Mouse (Mus musculus) bone marrow macrophage, adult 2 months (primary cell): ENCODE measurements around the gene Mrps14. TPM values are rescaled to one million over a fixed set of nuclear protein-coding genes. Genes with fewer than 3 reads are reported as not detected.

ENCODE experiments used
- H3K27ac ChIP-seq: 2 replicates; pipeline ENCODE4 v1.5.1; 2012; ENCODE audit warnings: low read depth, low read length; ENCODE audit not compliant: insufficient read depth
- H3K4me1 ChIP-seq: 2 replicates; pipeline ENCODE4 v1.6.1; 2012; ENCODE audit warnings: low read length; ENCODE audit not compliant: control insufficient read depth, insufficient read depth
- H3K4me3 ChIP-seq: 2 replicates; pipeline ENCODE4 v1.5.1; 2012; ENCODE audit warnings: mild to moderate bottlenecking, low read length, moderate library complexity; ENCODE audit not compliant: insufficient read depth
- CTCF ChIP-seq: IDR thresholded peaks from 2 replicates; pipeline ENCODE4 v1.5.1; 2012; ENCODE audit warnings: low read depth, mild to moderate bottlenecking, low read length, moderate library complexity
- POLR2A ChIP-seq: IDR thresholded peaks from 2 replicates; pipeline ENCODE4 v1.6.1; 2012; ENCODE audit warnings: mild to moderate bottlenecking, low read depth, low read length, borderline replicate concordance
- polyA plus RNA-seq: library from polyadenylated mRNA; stranded (reverse); fragments of >200 nt; gene quantifications from 2 replicates; pipeline ENCODE4 v1.2.4, GENCODE M21; 2012; ENCODE audit not compliant: missing spikeins, insufficient read depth, insufficient read length

Gene Mrps14
- 56.0 and 72.4 TPM in 2 replicates for polyA plus RNA-seq

DNA sequence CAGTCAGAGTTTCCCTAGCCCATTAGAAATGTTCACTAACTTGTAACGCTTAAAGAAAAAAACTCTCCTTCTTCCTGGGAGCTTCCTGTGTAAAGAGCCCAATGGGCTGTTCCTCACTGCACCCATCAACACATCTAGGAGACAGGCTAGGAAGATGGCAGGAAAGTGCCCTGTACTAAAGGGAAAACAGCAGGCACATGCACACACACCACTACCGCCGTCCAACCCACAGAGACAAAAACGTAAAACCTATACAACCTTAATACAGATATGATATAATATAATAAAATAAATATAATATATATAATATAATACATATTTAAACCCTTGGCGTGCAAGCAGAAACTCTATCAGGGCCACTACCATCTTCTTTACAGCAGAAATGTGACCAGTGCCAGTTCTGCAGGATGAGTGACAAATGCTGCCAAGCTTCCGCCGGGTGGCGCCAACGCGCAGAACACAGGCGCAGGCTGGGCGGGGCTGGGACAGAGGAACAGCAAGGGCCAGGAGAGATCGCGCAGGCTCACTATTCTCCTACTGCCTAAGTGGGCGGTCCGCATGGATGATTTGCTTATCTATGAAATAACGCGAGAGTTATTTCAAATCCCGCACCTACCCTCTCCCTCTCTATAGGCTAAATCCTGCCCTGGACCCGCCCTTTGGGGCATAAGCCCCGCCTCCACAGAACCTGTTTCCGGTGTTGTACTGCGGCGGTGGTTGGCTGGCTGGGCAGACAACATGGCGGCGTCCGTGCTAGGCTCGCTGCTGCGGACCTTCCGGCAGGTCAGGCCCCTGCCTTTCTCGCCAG, at the start of gene Mrps14:
Gene Mrps14 (plus strand): TSS at position 687 of the 808 bp plus-strand sequence.
- peaks cover 2% of the 10 kb centered on the region; the same call in 1 of the 2 replicates for H3K4me1 ChIP-seq
- H3K4me3 ChIP-seq, result peak within 1 kb of the TSS; percentile 71
- TF ChIP-seq POLR2A, result no peak
- peak; percentile 51 for TF ChIP-seq CTCF
- peak within 1 kb of the TSS; percentile 28 for H3K27ac ChIP-seq

DNA sequence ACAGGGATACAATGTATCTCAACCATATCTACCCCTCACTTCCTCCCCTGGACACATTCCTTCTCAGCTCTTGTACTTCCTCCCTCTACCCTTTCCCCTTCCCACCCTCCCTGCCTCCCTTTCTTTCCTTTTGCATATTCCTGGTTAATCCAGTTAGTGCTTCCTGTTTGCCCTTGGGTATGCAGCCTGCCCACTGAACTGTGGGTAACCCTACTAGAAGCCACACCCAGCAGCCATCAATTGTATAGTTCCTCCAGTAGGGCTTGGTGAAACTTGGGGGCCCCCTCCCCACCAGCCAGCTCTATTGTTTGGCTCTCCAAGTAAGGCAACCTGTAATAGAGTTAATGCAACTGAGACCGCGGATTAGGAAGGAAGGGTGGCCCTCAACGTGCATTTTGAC, 49.4 kb upstream of the Mrps14 start:
- no peak overlapping the region for H3K4me3 ChIP-seq
- no peak for TF ChIP-seq CTCF
- TF ChIP-seq POLR2A, result no peak
- H3K27ac ChIP-seq, result no peak overlapping the region
- H3K4me1 ChIP-seq, result peaks cover 18% of the 10 kb centered on the region

DNA sequence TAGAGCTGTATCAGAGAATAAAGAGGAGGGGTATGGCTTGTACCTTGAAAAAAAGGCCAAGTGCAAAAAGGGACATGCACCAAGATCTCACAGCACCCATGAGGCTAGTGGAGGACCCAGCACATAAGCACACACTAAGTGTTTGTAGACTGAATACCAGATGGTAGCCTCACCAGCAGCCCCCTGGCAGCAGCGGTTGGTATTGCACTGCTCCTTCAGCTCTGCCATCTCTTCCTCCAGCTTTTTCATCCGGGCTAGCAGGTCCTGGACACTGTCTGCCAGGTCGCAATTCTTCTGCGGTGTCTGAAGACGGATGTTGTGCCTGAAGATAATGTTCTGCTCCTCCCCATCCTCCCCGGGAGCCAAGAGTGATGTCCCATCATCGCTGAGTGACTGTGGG, 47.7 kb upstream of the Mrps14 start:
- Histone ChIP-seq H3K4me3 (no peak overlapping the region), H3K27ac (no peak overlapping the region), H3K4me1 (peaks cover 23% of the 10 kb centered on the region)
- TF ChIP-seq POLR2A (no peak), CTCF (no peak)

DNA sequence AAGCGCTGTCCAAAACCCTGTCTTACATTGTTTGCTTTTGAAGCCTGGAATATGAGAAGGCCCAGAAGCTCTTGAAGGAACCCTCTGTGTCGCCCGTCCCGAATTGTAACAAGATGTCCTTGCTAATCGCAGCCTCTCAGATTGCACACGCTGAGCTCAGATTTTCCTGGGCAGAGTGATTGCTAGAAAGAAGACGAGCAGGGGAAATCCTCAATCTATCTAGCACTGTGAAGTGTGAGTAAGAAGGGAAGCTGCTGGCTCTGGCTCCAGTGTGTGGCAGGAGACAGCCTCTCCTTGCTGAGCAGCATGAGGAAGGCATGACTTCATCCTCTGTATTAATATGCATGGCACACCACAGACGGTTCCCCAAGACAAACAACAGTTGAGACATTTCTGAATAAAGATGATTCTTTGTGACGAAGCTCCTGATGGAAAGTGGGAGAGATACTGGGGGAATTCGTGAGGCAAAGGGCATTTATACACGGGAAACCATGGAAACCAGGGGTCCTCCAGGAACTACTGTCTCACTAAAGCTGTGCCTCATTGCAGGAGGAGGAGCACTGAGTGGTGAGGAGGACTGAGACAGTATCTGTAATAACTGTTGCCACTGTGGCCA, 45.6 kb upstream of the Mrps14 start:
- TF ChIP-seq CTCF (no peak), POLR2A (no peak)
- Histone ChIP-seq H3K27ac (peak overlapping the region; percentile 22), H3K4me1 (peaks cover 34% of the 10 kb centered on the region), H3K4me3 (no peak overlapping the region)

DNA sequence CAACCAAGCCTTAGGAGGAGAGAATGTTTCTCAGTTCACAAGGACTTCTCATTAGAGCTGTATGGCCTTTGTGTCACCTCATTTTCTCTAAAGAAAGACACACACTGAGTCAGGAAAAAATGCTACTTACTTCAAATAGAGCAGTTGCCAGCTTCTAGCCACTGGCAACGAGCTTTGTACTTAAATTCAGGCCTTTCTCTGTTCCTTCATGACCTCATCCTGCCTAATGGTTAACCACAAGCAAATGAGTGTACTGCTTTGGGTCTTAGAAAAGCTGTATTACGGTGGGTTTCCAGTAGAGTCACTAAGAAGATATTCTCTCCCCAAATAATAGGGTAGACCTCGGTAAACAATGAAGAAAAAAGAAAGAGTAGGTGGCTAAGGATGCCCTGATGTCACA, 44.3 kb upstream of the Mrps14 start:
- Histone ChIP-seq H3K4me1 (peaks cover 34% of the 10 kb centered on the region), H3K4me3 (no peak overlapping the region), H3K27ac (no peak overlapping the region)
- no peak for TF ChIP-seq POLR2A
- TF ChIP-seq CTCF, result no peak

DNA sequence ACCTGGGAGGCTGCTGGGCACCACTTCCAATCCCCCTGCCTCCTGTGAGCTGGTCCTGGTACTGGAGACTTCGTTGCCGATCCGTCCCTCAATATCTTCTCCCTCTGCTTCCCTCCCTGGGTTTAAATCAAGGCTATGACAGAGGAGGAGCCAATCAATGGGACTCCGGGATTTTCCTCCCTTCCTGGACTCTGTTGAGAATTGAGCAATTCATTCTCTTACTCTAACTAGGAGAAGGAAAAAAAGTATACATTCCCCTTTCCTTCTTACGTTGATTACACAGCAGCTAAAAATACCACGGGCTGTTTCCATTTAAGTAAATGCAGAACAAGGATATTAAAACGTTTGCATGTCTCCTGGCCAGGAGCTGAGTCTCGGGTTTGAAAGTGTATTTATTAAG, 41.5 kb upstream of the Mrps14 start, which contains the start of gene Tnn:
Gene Tnn (minus strand): TSS at position 101 of the 400 bp plus-strand sequence.
- no peak within 1 kb of the TSS for H3K4me3 ChIP-seq
- peaks cover 39% of the 10 kb centered on the region for H3K4me1 ChIP-seq
- H3K27ac ChIP-seq, result no peak within 1 kb of the TSS
- no peak for TF ChIP-seq POLR2A
- no peak for TF ChIP-seq CTCF

DNA sequence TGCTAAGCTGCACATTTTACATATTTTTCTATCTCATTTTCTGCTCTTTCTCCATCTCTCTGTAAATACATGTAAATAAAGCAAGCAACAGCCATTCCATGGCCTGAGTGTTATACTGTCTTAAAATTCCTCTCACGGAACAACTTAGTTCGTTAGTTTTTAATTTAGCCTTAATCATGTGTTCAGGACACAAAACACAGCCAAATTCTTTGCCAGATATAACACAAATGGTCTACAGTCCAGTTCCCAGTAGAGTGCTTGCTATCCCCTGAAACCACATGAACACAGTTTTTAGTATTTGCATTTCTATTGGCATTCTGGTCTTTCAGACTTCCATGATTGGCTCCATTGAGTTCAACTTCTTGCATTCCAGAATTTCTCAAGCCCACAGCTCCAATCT, 36.8 kb upstream of the Mrps14 start:
- no peak overlapping the region for H3K4me3 ChIP-seq
- peaks cover 19% of the 10 kb centered on the region for H3K4me1 ChIP-seq
- H3K27ac ChIP-seq, result no peak overlapping the region
- TF ChIP-seq POLR2A (no peak), CTCF (no peak)

DNA sequence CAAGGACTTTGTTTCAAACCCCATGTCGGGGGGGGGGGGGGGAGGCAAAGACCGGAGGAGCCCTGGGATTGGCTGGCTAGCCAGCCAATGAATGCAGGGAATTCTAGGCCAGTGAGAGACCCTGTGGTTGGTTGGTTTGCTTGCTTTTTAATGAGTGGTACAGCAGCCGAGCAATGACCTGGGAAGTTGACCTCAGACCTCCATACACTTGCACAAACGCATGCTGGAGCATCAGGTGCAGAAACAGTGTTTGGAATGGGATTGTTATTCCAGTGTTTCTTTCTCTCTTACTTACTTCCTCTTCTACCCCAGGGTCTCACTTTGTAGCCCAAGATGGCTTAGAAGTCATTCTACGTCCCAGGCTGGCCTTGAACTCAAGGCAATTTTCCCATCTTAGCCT, 28.4 kb upstream of the Mrps14 start:
- Histone ChIP-seq H3K27ac (no peak overlapping the region), H3K4me3 (no peak overlapping the region), H3K4me1 (no peaks in the 10 kb centered on the region)
- TF ChIP-seq CTCF (no peak), POLR2A (no peak)

DNA sequence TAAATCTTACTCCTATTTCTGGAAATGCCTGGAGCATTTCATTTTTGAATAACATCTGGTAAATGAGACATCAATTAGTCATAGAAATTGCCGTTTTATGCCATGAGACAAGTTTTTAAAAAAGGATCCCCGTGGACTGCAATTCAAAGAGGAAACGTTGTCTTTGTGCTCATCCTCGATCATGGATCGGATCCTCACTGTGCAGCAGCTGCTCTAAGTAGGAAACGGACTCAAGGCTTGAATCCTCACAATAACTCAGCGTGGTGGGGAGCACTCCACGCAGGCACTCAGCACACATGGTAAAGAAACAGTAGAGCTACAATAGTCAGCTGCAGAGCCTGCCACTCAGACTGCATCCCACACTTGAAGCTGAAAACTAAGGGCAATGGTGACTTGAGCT, 18.1 kb upstream of the Mrps14 start:
- TF ChIP-seq CTCF (no peak), POLR2A (no peak)
- Histone ChIP-seq H3K27ac (no peak overlapping the region), H3K4me3 (no peak overlapping the region), H3K4me1 (no peaks in the 10 kb centered on the region)

DNA sequence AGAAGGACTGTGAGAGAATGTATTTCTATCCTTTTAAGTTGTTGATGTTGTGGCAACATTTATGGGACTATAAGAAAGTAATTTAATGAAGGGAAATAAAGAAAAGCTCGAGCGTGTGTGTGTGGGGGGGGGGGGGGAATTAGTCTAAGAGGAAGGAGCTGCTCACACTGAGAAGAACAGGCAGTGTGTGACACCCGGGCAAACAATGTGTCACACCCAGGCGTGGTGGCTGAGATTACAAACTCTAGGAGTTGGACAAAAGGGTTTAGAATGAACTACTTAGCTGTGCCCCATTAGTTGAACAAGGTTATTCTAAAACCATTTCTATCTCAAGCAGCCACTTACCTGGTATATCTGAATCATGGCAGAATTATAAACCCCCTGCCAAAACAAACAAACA, 13.8 kb upstream of the Mrps14 start:
- Histone ChIP-seq H3K27ac (no peak overlapping the region), H3K4me1 (peaks cover 2% of the 10 kb centered on the region; the same call in 1 of the 2 replicates), H3K4me3 (no peak overlapping the region)
- TF ChIP-seq POLR2A, result no peak
- no peak for TF ChIP-seq CTCF
